Mouse (Mus musculus) embryo, embryonic 10 days (tissue): ENCODE data around the gene 4930469K13Rik.
A peak's percentile ranks its signal among the peaks of the same experiment; 100 is the strongest.

Experiments
- DNase-seq: peaks from one replicate; pipeline ENCODE4 v3.0.0-alpha.2; 2015; ENCODE audit warnings: low spot score

Gene 4930469K13Rik

DNA sequence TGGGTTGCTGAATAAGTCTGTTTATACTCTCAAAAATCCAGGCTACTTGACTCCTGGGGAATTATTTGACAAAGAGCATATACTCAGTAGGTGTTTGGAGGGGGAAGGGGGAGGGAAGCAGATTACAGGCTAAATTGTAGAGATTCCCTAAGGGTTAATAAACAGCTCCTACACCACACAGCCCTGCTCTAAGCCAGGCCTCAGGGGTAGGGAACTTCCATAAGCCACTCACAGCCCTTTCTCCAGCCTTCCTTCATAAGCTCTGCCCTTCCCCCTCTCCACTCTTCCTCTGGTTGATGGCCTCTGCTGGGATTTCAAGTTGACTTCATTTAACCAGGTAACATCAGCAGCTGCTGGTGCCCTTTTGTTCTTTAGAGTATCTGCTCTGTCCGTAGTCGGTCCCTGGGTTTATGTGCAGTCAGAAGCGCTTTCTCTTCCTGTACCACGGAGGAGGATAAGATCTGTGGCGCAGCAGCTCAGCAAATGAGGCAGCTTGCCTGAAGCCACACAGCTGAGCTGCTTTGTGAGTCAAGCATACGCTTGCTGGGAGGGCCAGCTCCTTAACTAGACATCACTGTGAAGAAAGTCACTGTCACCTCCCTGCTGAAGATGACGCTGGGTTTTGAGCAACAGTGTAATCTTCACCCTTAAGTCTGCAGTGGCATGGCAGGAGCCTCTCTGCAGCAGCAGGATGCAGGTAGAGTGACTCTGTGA lies 159.6 kb downstream of the 4930469K13Rik start:
- DNase-seq = no peak

DNA sequence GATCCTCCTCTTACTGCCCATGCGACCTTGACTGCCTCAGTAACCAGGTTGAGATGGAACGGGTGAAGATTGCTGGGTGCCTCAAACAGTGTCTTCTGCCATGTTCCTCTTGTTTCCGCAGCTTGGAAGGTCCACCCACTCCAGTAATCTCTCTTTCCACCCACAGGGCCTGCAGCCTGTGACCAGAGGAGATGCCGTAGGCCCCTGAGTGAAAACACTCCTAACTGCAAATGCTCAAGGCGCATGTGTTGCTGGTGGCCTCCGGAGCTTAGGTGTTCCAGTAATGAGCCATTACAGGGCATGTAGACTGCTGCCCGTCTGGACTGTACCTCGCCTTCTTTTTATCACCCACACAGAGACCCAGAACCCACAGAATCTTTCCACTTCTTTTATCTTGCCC lies 160.7 kb downstream of the 4930469K13Rik start:
- no peak for DNase-seq

DNA sequence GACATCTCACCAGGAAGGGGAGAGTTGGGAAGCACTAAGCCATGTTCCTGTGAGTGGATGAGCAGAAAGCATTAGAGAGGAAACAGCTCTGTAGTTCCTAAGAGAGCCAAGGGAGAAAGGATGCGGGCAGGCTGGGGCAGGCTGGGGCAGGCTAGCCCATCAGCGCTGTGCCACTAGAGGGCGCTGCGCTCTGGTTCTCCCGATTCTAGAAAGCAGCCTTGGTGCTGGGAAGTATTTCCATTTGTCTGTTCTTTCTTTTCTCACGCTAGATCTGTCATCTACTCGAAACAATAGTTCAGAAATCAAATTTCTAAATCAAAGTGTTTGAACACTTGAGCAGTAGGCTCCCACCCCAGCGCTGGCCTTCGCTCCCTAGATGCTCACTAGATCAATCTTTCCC lies 164.1 kb downstream of the 4930469K13Rik start:
- no peak for DNase-seq

DNA sequence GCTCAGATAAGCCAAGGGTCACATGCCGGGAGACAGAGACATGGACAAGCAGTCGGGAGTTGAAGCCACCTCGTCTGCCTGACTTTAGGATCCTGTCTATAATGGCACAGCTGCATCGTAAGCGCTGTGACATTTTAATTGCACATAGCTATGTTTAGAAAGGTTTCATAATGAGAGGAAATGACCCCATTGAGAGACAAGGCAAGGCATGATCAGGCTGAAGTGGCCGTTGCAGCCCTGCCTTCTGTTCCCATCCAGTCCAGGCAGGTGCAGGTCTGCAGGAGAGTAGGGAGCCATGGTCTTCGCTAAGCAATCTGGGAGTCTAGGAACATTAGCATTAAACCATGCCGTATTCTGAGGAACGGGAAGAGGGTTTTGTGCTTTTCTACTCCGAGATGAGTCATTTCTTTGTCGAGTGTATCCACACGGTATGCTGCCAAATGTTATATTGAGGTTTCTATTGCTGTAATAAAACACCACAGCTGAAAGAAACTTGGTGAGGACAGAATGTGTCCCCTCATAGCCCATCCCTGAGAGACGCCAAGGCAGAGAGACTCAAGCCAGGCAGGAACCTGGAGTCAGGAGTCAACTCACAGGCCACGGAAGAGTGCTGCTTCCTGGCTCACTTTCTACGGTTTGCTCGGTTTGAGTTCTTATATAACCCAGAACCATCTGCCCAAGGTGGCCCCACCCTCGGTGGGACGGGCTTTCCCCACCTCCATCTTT lies 165.8 kb downstream of the 4930469K13Rik start:
- no peak for DNase-seq

DNA sequence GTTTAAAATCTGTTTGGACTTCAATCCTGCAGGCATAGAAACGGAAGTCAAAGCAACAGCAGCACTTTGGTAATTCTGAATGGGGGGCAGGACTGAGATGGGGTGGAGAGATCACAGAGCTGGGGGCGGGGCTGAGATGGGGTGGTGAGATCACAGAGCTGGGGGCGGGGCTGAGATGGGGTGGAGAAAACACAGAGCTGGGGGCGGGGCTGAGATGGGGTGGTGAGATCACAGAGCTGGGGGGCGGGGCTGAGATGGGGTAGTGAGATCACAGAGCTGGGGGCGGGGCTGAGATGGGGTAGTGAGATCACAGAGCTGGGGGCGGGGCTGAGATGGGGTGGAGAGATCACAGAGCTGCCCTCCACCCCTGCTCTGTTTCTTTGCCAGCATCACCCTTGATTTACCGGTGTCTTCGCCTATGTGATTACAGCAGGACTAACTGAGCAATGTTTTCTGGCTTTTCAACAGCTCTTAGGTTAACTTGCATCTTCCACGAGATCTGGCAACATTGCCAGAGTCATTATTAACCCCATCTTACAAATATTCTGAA lies 166.4 kb downstream of the 4930469K13Rik start:
- DNase-seq = peak; percentile 24

DNA sequence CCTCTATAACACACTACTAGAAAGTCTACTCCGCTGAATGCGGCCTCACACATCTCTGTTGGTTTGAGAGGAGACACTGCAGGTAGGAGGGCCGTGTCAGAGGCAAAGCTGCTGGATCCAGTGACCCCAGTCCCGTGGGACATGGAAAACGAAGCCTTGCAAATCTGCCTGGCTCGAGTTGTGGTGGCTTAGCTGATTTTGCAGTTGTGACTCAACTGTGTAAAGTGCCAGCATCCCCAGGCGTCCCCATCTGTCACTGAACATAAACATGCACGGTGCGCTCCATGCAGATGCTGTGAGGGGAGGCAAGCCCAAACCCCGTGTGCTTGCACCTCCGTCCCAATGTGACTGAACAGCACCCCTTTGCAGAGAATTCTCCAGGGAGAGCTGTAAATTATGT lies 168.9 kb downstream of the 4930469K13Rik start:
- no peak for DNase-seq

DNA sequence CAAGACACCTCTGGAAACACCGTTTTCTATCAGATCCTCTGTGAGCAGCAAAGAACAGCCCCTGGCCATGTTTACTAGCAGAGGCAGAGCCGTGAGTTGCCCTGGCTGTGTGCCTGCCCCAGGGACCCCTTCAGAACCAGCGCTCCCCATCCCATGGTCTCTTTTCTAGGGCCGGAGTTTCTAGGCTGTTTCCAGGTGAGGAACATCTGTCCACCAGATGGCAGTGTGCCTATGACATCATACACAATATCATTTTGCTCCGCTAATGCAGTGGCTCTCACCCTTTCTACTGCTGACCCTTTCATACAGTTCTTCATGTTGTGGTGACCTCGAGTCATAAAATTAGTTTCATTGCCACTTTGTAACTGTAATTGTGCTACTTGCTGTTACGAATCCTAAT lies 169.7 kb downstream of the 4930469K13Rik start:
- peak; percentile 84 for DNase-seq

DNA sequence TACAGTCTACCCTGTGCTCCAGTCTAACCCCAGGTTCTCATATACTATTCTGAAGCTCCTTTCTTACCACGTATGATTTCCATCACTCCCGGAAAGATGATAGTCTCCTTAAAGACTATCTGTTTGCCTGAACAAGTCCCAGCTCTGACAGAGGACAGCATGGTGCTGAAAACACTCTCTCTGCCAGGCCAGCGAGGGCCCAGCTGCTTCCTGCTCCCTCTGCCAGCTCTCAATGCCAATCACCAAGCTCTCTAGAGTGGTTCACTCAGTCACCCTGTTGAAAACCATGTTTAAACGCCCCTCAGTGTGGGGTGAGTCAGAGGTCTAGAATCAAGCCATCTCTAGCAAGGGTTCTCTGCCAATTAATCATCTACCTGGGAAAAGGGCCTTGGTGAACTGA lies 170.5 kb downstream of the 4930469K13Rik start:
- no peak for DNase-seq

DNA sequence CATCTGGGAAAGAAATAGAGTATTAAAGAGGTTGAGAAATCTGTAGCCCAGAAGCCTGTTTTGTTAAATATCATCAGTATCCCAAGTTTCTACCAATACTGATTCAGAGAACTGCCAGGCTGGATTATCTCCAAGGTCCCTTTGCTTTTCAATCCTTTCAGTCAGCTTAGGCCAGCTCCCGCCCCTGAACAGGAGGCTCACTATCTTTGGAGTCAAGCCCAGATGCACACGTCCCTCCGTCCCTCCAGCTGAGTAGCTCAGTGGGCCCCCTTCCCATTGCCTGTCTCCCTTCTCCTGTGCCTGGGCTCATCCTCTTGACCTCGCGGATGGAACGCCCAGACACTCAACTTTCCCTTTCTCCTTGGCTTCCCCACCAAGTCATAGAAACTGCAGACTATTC lies 171.0 kb downstream of the 4930469K13Rik start:
- no peak for DNase-seq

DNA sequence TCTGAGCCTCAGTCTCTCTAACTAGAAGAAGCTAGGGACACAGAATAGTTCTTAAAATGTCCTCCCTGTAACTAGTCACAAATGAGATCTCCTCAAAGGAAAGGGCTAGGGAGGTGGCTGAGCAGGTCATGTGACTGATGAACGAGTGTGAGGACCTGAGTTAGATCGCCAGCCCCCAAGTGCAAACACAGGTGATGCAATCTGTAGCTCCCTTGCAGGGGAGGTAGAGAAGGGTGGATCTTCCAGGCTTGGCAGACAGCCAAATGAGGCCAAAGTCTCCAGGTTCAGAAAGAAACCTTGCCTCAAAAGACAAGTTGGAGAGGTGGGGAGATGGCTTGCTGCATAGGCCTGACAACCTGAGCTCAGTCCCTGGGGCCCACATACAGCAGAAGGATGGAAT lies 171.8 kb downstream of the 4930469K13Rik start:
- DNase-seq = no peak

DNA sequence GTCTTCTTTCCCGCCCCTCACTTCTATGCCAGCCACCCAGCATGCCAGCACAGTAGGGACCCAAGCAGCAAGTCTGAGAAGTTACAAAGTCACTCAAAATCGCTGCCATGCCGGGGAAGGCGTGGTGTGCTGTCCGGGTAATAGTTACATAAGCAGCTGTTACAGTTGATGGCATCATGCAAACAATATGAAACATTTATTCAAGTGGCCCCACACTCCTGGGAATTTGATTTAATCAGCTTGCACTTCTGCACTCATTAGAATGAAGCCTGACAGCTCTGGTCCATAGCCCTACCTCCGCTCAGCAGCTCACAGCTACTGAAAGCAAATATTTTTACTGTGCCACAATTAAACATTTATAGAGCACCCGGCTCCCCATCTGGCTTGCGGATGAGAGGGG lies 172.6 kb downstream of the 4930469K13Rik start:
- DNase-seq = no peak
